Mouse (Mus musculus) spleen, adult 18-20 months (tissue): ENCODE results near the gene 4931409K22Rik.

Experiments
- DNase-seq, 2 experiments: peaks; one replicate each; pipeline ENCODE4 v3.0.0; 2022; ENCODE audit warnings: mixed read lengths in 2 of 2

4931409K22Rik gene

GRCm38 (mm10) chr5:24539571-24540296 is 16.9 kb downstream of the 4931409K22Rik start:
- DNase-seq: no peak

GRCm38 (mm10) chr5:24537618-24538017 is 19.0 kb downstream of the 4931409K22Rik start:
- DNase-seq: no peak

GRCm38 (mm10) chr5:24536511-24536910 is 20.1 kb downstream of the 4931409K22Rik start:
- DNase-seq: no peak

- DNase-seq: no peak
Observed at GRCm38 (mm10) chr5:24535731-24536130, 20.9 kb downstream of the 4931409K22Rik start.

GRCm38 (mm10) chr5:24534292-24534691 is 22.3 kb downstream of the 4931409K22Rik start:
- DNase-seq: no peak

GRCm38 (mm10) chr5:24533391-24533790 is 23.2 kb downstream of the 4931409K22Rik start:
- DNase-seq: no peak

- peak; percentile 72 to 90 for DNase-seq
Observed at GRCm38 (mm10) chr5:24530042-24530689, 26.4 kb downstream of the 4931409K22Rik start.

- DNase-seq: no peak
Observed at GRCm38 (mm10) chr5:24527780-24528179, 28.8 kb downstream of the 4931409K22Rik start.

GRCm38 (mm10) chr5:24526889-24527230 is 29.7 kb downstream of the 4931409K22Rik start, which contains the start of gene Gbx1:
Gbx1 (minus strand) TSS chr5:24527202.
- peak in 1 of 2 experiments; percentile 14 for DNase-seq

GRCm38 (mm10) chr5:24526190-24526888 is 30.3 kb downstream of the 4931409K22Rik start:
- DNase-seq: no peak

GRCm38 (mm10) chr5:24525360-24526189 is 31.0 kb downstream of the 4931409K22Rik start:
- no peak for DNase-seq

- no peak for DNase-seq
Observed at GRCm38 (mm10) chr5:24524522-24524921, 32.1 kb downstream of the 4931409K22Rik start.

- no peak for DNase-seq
Observed at GRCm38 (mm10) chr5:24523806-24524205, 32.8 kb downstream of the 4931409K22Rik start.

GRCm38 (mm10) chr5:24521366-24521765 is 35.2 kb downstream of the 4931409K22Rik start:
- no peak for DNase-seq

GRCm38 (mm10) chr5:24512271-24512670 is 44.3 kb downstream of the 4931409K22Rik start:
- DNase-seq: no peak

GRCm38 (mm10) chr5:24510635-24511034 is 46.0 kb downstream of the 4931409K22Rik start:
- DNase-seq: peak in 1 of 2 experiments; percentile 34

GRCm38 (mm10) chr5:24508406-24508805 is 48.2 kb downstream of the 4931409K22Rik start:
- DNase-seq: no peak

- no peak for DNase-seq
Observed at GRCm38 (mm10) chr5:24505513-24505912, 51.1 kb downstream of the 4931409K22Rik start.

GRCm38 (mm10) chr5:24502786-24503185 is 53.8 kb downstream of the 4931409K22Rik start:
- no peak for DNase-seq

GRCm38 (mm10) chr5:24500851-24501250 is 55.8 kb downstream of the 4931409K22Rik start:
- DNase-seq: no peak

- no peak for DNase-seq
Observed at GRCm38 (mm10) chr5:24499113-24499512, 57.5 kb downstream of the 4931409K22Rik start.

- no peak for DNase-seq
Observed at GRCm38 (mm10) chr5:24497526-24497925, 59.1 kb downstream of the 4931409K22Rik start.

GRCm38 (mm10) chr5:24496756-24497155 is 59.9 kb downstream of the 4931409K22Rik start:
- no peak for DNase-seq
